Mouse (Mus musculus): ENCODE results near the gene Kdm4b.
A peak's percentile ranks its signal among the peaks of the same experiment; 100 is the strongest.

Kdm4b gene

DNA sequence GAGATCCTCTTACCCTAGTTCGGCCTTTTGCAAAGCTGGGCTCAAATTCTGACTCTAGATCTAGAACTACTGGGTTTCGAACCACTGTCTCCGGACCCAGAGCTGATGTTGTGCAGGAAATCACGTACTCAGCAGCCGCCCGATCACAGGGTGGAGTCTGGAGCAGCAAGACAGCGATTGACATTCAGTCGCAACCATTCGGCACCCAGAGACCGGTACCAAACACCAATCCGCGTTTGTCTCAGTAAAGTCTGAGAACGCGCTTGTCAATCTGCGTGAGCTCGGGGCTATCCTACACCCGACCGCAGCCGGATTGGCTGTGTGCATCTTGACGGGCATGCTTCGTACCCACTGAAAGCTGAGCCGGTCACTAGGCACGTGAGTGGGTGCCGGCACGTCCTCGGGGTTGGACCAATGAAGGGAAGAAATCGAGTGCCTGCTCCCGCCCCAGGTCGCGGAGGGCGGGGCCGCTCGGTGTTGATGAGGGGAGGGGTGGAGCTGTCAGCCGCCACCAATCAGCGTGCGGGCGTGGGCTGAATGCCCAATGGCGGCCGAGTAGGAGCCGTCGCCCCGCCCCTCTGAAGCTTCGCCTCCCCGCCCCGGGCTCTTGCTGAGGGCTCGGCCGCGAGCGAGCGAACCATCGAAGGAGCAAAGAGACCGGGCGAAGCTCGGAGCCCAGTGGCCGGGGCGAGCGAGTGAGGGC lies at the start of gene Kdm4b:
Kdm4b (plus strand) TSS at position 613 of the 703 bp plus-strand sequence.
- peak; percentile 100 for DNase-seq (ENCODE audit: low spot score)

DNA sequence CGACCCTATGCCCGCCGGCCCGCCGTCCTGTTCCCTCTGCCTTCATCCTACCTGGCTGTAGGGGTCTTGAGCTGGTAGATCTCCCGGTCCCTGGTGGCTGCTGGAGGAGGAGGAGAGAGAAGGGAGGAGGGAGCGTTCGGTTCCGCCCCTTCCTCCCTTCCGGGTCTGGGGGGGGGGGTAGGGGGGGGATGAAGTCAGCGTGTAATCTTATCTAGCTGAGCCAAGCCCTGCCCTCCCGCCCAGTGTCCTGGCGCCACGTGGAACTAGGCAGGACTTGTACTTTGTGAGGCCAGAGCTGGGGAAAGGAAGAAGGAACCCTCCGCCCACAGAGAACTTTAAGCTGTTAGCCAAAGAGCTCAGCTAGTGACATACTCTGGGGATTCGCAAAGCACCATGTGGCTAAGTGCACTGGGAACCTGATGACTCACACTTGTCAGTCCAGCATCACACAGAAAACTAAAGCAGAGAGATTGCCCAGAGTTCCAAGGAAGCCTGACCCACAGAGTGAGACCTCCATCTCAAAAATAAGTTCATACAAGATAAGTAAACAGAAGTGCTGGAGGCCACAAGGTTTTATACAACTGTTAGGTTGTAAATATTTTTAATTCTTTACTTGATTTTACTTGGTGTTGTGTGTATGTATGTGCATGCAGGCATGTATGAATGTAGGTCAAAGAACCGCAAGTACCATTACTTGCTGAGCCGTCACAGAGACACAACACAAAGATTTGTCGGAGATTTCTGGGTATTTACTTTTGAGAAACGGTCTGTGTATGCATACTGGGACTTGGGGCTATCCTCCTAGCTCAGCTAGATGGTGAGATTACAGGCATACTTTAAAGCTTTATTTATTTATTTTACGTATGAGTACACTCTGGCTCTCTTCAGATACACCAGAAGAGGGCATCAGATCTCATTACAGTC lies 49.0 kb upstream of the Kdm4b start, which contains the start of gene Ticam1:
Ticam1 (minus strand) TSS at position 144 of the 924 bp plus-strand sequence.
- peak; percentile 99 for DNase-seq (ENCODE audit: low spot score)

DNA sequence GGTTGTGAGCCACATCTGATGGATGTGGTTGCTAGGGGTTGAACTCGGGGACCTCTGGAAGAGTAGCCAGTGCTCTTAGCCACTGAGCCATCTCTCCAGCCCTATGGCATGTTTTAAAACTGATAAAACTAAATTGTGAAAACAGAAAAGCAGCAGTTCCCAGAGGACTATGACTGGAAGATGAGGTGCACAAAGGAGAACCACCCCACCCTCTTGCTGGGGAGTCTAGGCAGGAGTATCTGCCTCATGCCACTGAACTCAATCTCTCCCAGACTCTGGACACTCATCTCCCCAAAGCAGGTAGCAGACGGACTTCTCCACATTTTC lies 48.3 kb upstream of the Kdm4b start:
- no peak for DNase-seq (ENCODE audit: low spot score)

DNA sequence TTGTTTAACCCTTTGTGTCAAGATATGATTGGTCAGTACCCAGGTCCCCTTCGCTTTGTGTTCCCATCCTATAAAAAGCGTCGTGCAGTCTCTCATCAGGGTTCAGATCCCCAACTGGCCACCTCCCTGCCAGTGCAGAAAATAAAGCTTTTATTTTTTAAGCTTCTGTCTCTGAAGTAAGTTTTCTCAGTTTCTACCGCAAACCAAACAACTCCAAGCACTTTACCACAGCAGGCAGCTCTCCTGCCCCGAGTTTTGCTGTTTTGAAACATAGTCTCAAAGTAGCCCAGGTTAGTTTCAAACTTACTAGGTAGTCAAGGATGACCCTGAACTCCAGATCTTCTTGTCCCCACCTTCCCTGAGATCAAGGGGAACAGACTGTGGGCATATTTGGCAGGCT lies 47.5 kb upstream of the Kdm4b start:
- no peak for DNase-seq (ENCODE audit: low spot score)

DNA sequence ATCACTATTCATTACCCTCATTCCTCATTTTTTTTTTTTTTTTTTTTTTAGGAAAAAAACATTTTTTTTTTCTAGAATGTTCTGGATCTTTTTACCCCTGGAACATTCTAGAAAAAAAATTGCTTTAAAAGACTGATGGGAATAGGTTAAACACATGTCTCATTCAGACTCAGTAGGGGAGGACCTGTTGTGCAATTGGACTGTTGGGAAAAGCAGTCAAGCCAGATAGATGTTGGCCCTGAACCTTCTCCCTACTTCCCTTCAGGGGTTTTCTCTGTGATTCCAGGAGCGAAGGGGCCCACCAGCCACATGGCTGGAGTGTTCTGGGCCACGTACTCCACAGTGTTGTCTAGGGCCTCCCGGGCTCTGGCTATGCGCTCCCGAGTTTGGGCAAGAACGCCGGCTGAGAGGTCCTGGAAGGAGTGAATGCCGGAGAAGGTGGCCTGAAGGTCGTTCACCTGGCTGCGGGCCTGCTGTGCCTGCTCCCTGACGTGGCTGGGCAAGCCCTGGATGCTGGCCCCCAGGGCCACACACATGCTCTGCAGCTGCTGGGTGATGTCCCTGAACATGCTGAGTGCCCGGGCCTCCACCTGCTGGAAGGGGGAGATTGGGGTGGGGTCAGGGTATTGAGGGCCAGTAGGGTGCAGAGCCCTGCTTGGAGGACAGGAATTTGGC lies 46.2 kb upstream of the Kdm4b start:
- no peak for DNase-seq (ENCODE audit: low spot score)

DNA sequence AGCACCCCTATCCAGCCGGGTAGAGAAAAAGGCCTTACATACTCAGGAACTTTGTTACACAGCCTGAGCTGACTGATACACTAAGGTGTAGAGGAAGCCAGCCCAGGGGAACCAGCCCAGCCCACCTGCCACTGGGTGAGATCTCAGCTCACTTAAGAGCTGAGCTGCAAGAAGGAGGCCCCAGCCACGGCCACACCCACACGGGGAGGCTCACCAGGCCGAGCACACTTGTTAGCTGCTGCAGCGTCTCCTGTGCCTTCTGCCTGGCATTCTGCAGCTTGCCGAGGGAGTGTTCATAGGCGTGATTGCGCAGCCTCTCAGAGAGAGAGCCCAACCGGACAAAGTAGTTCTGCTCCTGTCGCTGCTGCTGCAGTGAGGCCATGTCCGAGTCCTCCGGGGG lies 44.7 kb upstream of the Kdm4b start:
- no peak for DNase-seq (ENCODE audit: low spot score)

DNA sequence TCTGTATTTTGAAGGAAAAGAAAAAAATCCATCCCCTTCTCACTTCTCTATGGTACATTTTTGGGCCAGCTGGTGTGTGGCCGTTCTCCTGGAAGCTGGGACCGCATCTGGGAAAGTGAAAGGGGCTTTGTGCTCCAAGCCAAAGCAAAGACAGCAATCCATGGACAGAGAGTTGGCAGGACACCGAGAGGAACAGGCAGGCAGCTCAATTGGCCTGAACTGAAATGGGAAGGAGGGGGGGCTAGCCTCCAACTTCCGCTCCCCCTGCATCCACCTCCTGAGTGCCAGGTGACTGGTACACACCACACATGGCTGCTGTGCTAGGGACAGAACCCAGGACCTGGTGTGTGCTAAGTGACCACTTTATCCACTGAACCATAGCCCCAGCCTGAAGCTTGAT lies 43.1 kb upstream of the Kdm4b start:
- no peak for DNase-seq (ENCODE audit: low spot score)

DNA sequence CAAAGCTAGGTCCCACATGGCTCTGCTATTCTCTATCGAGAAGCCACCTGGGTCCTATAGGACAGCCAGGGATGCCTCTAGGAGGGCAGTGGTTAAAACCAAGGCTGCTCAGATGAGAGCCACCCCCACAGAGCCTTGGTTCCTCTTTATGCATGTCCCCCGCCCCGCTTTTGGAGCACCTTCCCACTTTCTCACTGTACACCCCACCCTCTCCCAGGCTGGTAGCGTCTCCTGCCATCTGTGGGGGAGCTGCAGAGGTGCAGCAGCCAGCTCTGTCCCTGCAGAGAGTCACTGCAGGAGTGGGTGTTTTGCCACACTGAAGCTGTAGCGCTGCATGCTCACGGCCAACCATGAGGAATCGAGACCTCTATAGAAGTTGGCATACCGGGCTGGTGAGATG lies 42.5 kb upstream of the Kdm4b start:
- no peak for DNase-seq (ENCODE audit: low spot score)

DNA sequence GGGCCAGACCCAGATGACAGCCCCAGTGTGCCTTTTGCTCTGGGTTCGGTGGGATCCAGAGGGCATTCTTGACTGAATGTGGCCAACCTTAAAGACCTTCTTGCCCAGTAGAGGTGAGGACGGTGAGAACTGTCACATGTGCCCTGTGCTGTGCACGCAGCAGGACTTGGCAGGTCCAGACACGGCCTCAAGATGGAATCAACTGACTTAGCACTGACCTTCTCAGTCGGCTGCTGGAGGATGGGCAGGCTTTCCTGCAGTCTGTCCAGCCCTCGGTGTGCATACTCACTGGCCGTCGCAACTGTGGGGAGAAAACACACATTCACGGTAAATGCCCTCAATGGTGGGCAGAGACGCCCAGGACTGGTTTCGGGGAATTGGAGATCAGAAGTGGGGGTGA lies 39.9 kb upstream of the Kdm4b start:
- DNase-seq (ENCODE audit: low spot score), result no peak

DNA sequence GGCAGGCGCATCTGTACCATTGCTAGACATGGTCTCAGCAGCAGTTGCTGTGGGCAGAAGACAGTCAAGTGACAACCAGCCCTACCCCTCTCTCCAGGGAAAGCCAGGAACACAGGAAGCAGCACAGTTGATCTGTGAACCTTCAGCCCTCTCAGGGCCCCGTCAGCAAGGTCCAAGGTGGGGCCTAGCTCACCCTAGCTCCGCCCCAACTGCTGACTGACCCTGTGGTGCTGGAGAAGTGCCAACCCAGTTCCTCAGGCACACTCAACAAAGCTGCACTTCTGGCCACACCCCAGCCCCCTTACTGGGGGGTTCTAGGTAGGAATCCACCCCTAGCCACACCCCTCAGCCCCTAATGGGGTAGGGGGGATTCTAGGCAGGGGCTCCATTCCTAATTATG lies 38.0 kb upstream of the Kdm4b start:
- no peak for DNase-seq (ENCODE audit: low spot score)

DNA sequence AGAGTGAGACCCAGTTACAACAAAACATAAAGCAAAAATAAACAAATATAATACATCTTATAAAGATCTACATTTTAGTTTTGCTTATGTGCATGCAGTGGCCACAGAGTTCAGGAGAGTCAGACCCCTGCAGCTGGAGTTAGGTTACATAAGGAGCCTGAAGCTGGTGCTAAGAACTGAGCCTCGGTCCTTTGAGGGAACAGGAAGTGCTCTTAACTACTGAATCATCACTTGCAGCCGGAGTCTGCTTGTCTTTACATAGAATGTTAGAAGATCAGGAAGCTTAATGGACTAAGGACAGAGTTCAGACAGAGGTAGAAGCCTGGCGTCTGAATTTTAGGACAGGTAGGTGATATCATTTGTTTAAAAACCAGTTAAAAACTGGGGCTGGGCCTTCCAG lies 37.0 kb upstream of the Kdm4b start:
- no peak for DNase-seq (ENCODE audit: low spot score)

DNA sequence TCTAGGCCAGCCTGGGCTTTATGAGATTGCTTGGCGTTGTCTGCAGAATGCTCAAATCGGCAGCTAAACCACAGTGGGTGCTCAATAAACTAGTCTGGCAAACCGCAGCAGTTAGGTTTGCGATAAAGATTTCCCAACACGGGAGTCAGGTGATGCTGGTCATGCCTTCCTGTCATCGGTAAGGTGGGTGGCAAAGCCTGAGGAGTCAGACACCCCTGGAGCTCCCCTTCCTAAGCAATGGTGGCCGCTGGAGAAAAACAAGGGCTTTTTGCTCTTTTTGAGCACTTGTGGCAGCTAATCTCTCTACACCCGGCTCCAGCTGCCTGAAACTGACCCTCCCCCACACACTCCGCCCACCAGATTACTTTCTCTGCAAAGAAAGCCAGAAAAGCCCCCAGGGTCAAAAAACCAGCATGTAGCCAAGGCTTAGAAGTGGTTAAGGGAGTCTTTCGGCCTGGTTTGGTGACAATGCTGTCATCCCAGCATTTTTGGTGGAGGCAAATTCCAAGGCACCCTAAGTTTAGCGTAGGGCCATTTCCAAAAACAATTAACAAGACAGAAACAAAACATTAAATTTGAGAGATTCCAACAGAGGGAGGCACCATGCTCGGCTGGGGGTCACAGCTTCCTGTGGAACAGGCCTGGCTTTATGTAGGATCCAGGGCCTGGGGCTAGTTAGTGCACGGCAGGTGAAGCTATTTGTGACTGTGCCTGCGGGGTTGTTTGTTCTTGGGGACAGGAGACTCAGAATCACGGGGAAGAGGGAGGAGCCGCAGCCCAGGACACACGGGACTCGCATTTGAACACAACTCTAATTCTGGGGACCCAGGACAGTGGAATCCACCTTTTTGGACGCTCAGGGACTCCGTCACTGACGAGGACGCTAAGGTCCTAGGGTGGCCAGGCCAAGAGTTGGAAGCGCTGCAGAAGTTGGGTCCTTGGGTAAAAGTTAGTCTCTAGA lies 36.2 kb upstream of the Kdm4b start:
- DNase-seq (ENCODE audit: low spot score), result peak; percentile 51

DNA sequence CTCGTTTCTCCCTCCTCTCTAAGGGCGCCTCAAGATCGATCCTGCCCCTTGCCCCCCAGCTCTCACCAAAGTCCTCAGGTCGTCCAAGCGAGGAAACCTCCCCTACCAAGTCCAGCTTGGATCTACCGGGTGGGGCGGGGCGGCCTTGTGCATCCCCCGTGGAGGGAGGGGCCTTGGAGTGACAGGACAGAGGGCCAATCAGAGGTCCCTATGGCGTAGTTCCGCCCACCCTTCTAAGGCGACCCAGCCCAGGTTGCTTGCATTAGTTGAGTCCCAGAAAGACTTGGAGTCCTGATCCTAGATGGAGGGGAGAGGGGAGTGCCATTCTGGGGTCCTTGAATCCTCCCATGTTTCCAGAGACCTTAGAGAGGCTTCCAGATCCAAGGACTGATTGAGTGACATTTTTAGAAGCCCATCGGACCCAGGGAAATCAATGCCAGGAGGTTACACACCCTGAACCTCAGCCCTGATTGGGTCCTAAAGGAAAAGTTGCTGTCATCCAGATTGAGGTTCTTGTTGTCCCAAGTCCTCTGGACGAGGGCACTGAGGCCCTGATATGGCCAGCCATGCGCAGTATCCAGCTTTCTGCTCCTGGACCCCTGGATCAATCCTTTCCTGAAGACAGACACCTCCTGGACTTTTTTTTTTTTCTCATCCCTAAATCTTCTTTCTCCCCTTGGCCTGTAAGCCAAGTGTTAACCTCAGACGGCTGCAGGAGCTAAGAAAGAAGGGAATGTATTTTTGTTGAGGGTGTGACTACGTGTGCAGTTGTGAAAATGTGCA lies 35.3 kb upstream of the Kdm4b start:
- DNase-seq (ENCODE audit: low spot score), result peak; percentile 98

DNA sequence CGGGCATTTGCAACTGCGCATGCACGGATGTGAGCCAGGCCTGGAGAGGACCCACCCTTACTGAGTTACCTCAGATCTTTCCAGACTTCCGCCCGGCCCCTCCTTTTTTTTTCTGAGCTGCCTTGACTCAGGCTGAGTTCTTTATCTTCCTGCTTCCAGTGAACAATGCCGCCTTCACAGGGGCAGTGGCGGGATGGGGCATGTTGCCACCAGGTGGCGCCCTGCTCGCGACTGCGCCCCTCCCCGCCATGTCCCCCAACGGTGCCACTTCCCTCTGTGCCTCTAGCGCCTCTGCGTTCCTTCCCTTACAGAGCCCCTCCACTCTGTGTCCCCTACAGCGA lies 34.7 kb upstream of the Kdm4b start:
- peak; percentile 94 for DNase-seq (ENCODE audit: low spot score)

DNA sequence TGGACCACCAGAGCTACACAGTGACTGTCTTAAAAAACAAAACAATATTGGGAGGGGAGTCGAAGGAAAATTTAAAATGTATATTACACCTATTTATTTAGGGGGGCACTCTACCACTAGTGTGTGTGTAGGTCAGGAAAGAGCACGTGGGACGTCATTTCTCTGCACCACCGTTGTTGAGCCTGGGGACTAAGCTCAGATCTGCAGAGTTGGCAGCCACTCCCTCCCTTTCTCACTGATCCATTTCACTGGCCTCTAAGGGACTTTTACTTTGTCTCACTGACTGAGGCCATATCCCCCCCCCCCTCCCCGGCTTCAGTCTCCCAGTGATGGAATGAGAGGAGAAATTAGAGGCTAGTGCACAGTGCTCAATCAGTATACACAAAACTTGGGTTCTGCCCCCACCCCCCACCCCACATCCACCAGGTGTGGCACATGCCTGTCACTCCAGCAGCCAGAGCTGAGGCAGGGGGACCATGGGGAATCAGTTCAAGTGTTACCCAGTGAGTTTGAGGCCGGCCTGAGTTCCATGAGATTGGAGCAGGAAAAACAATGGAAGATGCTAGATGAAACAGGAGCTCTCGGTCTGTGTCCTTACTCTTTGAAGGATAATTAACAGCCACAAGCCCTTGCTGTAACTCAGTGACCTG lies 33.9 kb upstream of the Kdm4b start:
- no peak for DNase-seq (ENCODE audit: low spot score)

DNA sequence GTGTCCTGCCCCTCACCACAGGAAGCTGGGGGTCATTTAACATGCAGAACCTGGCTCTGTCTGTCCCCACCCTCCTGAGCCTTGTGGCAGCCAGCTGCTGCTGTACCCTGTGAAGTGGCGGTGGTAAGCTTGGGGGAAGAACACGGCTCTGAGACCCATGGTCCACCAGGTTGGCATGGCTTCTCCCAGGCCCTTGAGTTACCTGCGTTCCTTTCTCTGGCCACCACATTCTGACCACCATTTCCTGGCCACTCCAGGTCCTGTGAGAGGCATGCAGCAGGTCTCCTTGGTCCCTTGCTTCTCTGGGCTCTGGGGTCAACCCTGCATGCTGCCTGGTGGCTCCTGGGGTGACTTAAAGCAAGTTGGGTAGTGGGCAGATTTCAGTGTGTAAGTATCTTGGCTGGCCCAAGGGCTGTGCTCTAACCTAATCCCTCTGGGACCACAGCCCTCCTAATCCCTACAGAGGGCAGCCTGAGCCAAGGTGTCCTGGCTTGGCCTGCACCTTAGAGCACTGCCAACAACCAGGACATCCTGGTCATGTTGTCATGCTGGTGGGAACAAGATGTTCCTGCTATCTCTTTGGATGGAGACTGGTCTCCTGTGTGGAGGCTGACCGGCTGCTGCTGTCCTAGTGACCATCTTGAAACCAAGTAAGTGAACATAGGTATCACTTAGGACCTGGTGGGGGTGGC lies 33.2 kb upstream of the Kdm4b start, which contains the start of gene Plin3:
Plin3 (minus strand) TSS at position 343 of the 692 bp plus-strand sequence.
- no peak for DNase-seq (ENCODE audit: low spot score)

DNA sequence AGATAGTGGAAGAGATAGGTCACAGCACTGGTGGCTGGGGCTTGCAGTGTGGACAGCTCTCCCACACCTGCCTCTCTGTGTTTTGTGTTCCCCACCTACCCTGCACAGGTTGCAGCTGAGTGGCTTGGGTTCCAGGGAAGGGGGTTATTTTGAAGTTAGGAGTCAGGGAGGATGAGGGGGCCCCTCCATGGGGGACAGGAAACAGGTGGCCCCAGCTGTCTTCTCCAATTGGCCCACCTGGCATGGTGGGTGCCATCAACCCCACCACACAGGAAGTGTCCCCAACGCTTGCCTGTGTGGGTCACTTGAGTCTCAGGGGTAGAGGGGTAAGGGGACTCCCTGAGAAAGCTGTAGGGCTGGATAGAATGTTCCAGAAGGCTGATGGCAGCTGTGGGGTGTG lies 32.6 kb upstream of the Kdm4b start:
- DNase-seq (ENCODE audit: low spot score), result no peak

DNA sequence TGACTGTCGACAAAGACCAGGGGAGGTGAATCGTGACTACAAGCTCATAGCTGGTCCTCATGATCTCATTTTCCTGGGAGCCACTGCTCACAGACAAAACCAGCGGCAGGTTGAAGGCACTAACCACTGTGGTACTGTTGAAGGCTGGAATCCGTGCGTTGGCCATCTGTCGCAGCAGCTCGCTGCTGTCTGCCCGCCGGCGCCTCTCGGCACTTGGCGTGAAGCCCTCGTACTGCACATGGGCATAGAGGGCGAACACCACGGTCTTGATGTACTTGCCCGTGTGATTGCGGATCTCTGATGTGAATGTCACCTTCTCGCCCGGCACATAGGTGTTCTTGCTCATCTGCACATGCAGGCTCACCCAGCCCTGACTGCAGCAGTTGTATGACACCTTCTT lies 31.6 kb upstream of the Kdm4b start:
- DNase-seq (ENCODE audit: low spot score), result no peak

DNA sequence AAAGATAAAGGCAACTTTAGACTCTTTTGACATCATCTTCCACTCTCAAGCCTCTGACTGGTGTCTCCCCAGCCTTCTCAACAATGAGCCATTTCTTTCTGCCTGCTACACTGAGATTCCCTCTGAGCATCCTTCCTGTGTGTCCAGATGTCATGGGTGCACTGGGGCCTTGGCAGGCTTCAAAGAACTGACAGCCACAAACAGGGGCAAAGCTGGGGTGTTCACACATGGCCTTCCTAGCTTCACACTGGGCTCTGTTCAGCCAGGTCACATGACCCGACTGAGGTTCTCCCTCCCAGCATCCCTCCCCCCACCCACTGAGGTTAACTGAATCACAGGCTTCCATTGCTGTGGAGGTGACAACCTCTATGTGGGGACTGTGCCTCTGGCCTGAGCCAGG lies 29.7 kb upstream of the Kdm4b start:
- DNase-seq (ENCODE audit: low spot score), result no peak

DNA sequence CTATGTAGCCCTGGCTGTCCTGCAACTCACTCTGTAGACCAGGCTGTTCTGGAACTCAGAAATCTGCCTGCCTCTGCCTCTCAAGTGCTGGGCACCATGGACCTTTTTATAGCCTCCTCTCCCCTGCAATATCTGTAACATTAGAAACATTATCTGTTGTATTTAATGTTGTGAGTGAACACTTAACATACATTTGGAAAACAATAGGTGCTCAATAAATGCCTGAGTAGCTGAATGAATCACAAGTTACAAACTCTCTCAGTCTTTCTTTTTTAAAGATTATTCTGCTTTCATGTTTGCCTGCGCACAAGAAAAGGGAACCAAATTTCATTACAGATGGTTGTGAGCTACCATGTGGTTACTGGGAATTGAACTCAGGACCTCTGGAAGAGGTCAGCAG lies 27.6 kb upstream of the Kdm4b start:
- DNase-seq (ENCODE audit: low spot score), result no peak
